Mouse (Mus musculus) embryonic facial prominence, embryonic 15.5 days (tissue): ENCODE results near the gene Car11. TPM values are rescaled to one million over a fixed set of nuclear protein-coding genes. Genes with fewer than 3 reads are reported as not detected.

ENCODE experiments used
- ATAC-seq: fragments of 200-750 bp; cut with Nextera tagmentation; 2 replicates; pipeline ENCODE4 v1.8.0; 2017; ENCODE audit warnings: low read depth, moderate TSS enrichment; ENCODE audit not compliant: insufficient number of reproducible peaks, low FRiP score, low TSS enrichment
- H3K27ac ChIP-seq: fragments of 300-500 bp; sonication (generic); replicated peaks from 2 replicates; pipeline ENCODE4 v1.5.1; 2015; ENCODE audit warnings: mild to moderate bottlenecking, inconsistent platforms
- H3K27me3 ChIP-seq: fragments of 300-500 bp; sonication (generic); 2 replicates; pipeline ENCODE4 v1.6.1; 2015; ENCODE audit warnings: inconsistent platforms
- H3K36me3 ChIP-seq: fragments of 300-500 bp; sonication (generic); 2 replicates; pipeline ENCODE4 v1.6.1; 2015; ENCODE audit warnings: mild to moderate bottlenecking, inconsistent platforms
- H3K4me1 ChIP-seq: fragments of 300-500 bp; sonication (generic); 2 replicates; pipeline ENCODE4 v1.6.1; 2015; ENCODE audit warnings: inconsistent platforms
- H3K4me2 ChIP-seq: fragments of 300-500 bp; sonication (generic); replicated peaks from 2 replicates; pipeline ENCODE4 v1.6.1; 2015; ENCODE audit warnings: mild to moderate bottlenecking, inconsistent platforms
- H3K4me3 ChIP-seq: fragments of 300-500 bp; sonication (generic); replicated peaks from 2 replicates; pipeline ENCODE4 v1.5.1; 2015; ENCODE audit warnings: mild to moderate bottlenecking, inconsistent platforms
- H3K9ac ChIP-seq: fragments of 300-500 bp; sonication (generic); 2 replicates; pipeline ENCODE4 v1.6.1; 2015; ENCODE audit warnings: inconsistent platforms
- H3K9me3 ChIP-seq: fragments of 300-500 bp; sonication (generic); replicated peaks from 2 replicates; pipeline ENCODE4 v1.6.1; 2016; ENCODE audit warnings: inconsistent platforms
- WGBS: fragments of 180-500 bp; shearing (Covaris S2); methylation state at CpG from one replicate; pipeline ENCODE4 v1.1.7; 2015; 5-methylcytosine and 5-hydroxymethylcytosine counted together
- polyA plus RNA-seq: library from polyadenylated mRNA; unstranded; fragments of >200 nt; fragmentation: Nextera tagmentation; extraction: Ambion mirVana; gene quantifications from 2 replicates; pipeline ENCODE4 v1.2.1, GENCODE M21; 2015

Car11 gene
- polyA plus RNA-seq, 1 experiment from 2014 or later = 17.7 TPM

GRCm38 (mm10) chr7:45748110-45748509 is 48.5 kb downstream of the Car11 start:
- H3K4me3 ChIP-seq = no peak overlapping the region
- H3K9ac ChIP-seq = no peak overlapping the region
- no peak for ATAC-seq
- 71% methylated on average over 7 of the region's 7 CpGs for WGBS
- no peaks in the 10 kb centered on the region for H3K36me3 ChIP-seq
- no peak overlapping the region for H3K4me2 ChIP-seq
- peaks cover 4% of the 10 kb centered on the region for H3K4me1 ChIP-seq
- H3K27ac ChIP-seq = no peak overlapping the region
- no peaks in the 10 kb centered on the region for H3K27me3 ChIP-seq
- H3K9me3 ChIP-seq = no peaks in the 10 kb centered on the region

- no peak for ATAC-seq
Observed at GRCm38 (mm10) chr7:45749401-45749800, 49.8 kb downstream of the Car11 start.

DNA sequence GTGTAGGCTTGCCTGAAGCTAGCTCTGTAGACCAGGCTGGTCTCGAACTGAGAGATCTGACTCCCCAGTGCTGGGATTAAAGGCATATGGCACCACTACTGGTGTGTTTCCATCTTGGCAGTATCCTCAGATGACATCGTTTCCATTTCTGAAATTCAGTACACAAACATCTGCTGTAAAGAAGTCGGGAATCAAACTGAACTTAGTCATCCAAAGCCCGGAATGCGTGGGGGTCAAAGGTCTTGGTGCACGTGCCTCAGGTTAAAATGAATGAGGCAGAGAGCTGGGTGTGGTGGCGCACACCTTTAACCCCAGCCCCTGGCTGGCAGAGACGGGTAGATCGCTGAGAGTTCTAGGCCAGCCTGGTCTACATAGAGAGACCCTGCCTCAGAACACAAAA is 50.5 kb downstream of the Car11 start:
- H3K4me3 ChIP-seq = no peak overlapping the region
- WGBS = 54% methylated on average over 9 of the region's 9 CpGs
- peaks cover 4% of the 10 kb centered on the region for H3K4me1 ChIP-seq
- H3K9ac ChIP-seq = no peak overlapping the region
- no peaks in the 10 kb centered on the region for H3K9me3 ChIP-seq
- H3K27ac ChIP-seq = no peak overlapping the region
- no peaks in the 10 kb centered on the region for H3K36me3 ChIP-seq
- no peak for ATAC-seq
- no peaks in the 10 kb centered on the region for H3K27me3 ChIP-seq
- no peak overlapping the region for H3K4me2 ChIP-seq

More at GRCm38 (mm10) chr7:45749401-45749800, 49.8 kb downstream of the Car11 start:
- Histone ChIP-seq H3K27me3 (no peaks in the 10 kb centered on the region), H3K9me3 (no peaks in the 10 kb centered on the region), H3K4me1 (peaks cover 4% of the 10 kb centered on the region), H3K27ac (no peak overlapping the region), H3K36me3 (no peaks in the 10 kb centered on the region), H3K4me2 (no peak overlapping the region), H3K9ac (no peak overlapping the region), H3K4me3 (no peak overlapping the region)
- WGBS = 42% methylated on average over 10 of the region's 10 CpGs

Other genes starting within 250 kb of the Car11 start
- gene Ftl1, start 240.0 kb upstream of the Car11 start, polyA plus RNA-seq = 4,629 and 4,755 TPM in 2 replicates
- 156 and 158 TPM in 2 replicates for gene Bax, start 232.9 kb upstream of the Car11 start, polyA plus RNA-seq
- gene Tulp2, start 218.0 kb upstream of the Car11 start, polyA plus RNA-seq = 1.1 and 1.8 TPM in 2 replicates
- not detected in 2 replicates for gene Gm45808, start 213.0 kb upstream of the Car11 start, polyA plus RNA-seq
- 4.4 and 5.1 TPM in 2 replicates for gene Dhdh, start 211.0 kb upstream of the Car11 start, polyA plus RNA-seq
- gene Nucb1, start 189.4 kb upstream of the Car11 start, polyA plus RNA-seq = 258 and 262 TPM in 2 replicates
- gene Ppp1r15a, start 173.6 kb upstream of the Car11 start, polyA plus RNA-seq = 27.5 and 29.6 TPM in 2 replicates
- 7.5 and 7.6 TPM in 2 replicates for gene Plekha4, start 173.5 kb upstream of the Car11 start, polyA plus RNA-seq
- 2.1 and 3.3 TPM in 2 replicates for gene Hsd17b14, start 144.9 kb upstream of the Car11 start, polyA plus RNA-seq
- 63.0 and 65.1 TPM in 2 replicates for gene Bcat2, start 129.7 kb upstream of the Car11 start, polyA plus RNA-seq
- 0.95 and 1.2 TPM in 2 replicates for gene Fgf21, start 84.4 kb upstream of the Car11 start, polyA plus RNA-seq
- 4.8 and 5.3 TPM in 2 replicates for gene Fut1, start 82.6 kb upstream of the Car11 start, polyA plus RNA-seq
- gene Izumo1, start 78.0 kb upstream of the Car11 start, polyA plus RNA-seq = 0.38 and 0.41 TPM in 2 replicates
- 14.5 and 15.3 TPM in 2 replicates for gene Rasip1, start 72.4 kb upstream of the Car11 start, polyA plus RNA-seq
- gene Mamstr, start 59.9 kb upstream of the Car11 start, polyA plus RNA-seq = 20.0 and 21.4 TPM in 2 replicates
- 6.3 and 6.5 TPM in 2 replicates for gene Fut2, start 33.4 kb upstream of the Car11 start, polyA plus RNA-seq
- 10.8 and 11.7 TPM in 2 replicates for gene Ntn5, start 15.8 kb upstream of the Car11 start, polyA plus RNA-seq
- gene Sec1, start 5.4 kb upstream of the Car11 start, polyA plus RNA-seq = 9.6 and 11.1 TPM in 2 replicates
- 6.8 and 7.0 TPM in 2 replicates for gene Dbp, start 5.2 kb downstream of the Car11 start, polyA plus RNA-seq
- 1,062 and 1,100 TPM in 2 replicates for gene Rpl18, start 15.6 kb downstream of the Car11 start, polyA plus RNA-seq
- gene Sphk2, start 18.2 kb downstream of the Car11 start, polyA plus RNA-seq = 38.4 and 43.4 TPM in 2 replicates
- 2.1 and 3.2 TPM in 2 replicates for gene Fam83e, start 21.4 kb downstream of the Car11 start, polyA plus RNA-seq
- 0.24 and 0.25 TPM in 2 replicates for gene Spaca4, start 26.0 kb downstream of the Car11 start, polyA plus RNA-seq
- gene Lmtk3, start 83.9 kb downstream of the Car11 start, polyA plus RNA-seq = 1.9 TPM in 2 replicates
- 49.6 and 55.7 TPM in 2 replicates for gene Sult2b1, start 84.8 kb downstream of the Car11 start, polyA plus RNA-seq
- 124 and 129 TPM in 2 replicates for gene Cyth2, start 114.7 kb downstream of the Car11 start, polyA plus RNA-seq
- 1.4 and 1.7 TPM in 2 replicates for gene Kcnj14, start 124.9 kb downstream of the Car11 start, polyA plus RNA-seq
- gene Grwd1, start 131.1 kb downstream of the Car11 start, polyA plus RNA-seq = 57.3 and 58.0 TPM in 2 replicates
- 83.7 and 98.4 TPM in 2 replicates for gene Kdelr1, start 172.9 kb downstream of the Car11 start, polyA plus RNA-seq
- 0.67 and 0.79 TPM in 2 replicates for gene Grin2d, start 178.5 kb downstream of the Car11 start, polyA plus RNA-seq
- 0.40 and 0.77 TPM in 2 replicates for gene Syngr4, start 196.9 kb downstream of the Car11 start, polyA plus RNA-seq
- gene Tmem143, start 197.1 kb downstream of the Car11 start, polyA plus RNA-seq = 4.9 and 5.0 TPM in 2 replicates
- gene Emp3, start 221.6 kb downstream of the Car11 start, polyA plus RNA-seq = 307 and 335 TPM in 2 replicates
- 5.7 and 9.8 TPM in 2 replicates for gene Ccdc114, start 224.2 kb downstream of the Car11 start, polyA plus RNA-seq